Mouse (Mus musculus) liver, postnatal 0 days (tissue): ENCODE measurements around the gene Myrip. TPM values are rescaled to one million over a fixed set of nuclear protein-coding genes. Genes with fewer than 3 reads are reported as not detected.

Experiments used
- ATAC-seq: fragments of 200-750 bp; cut with Nextera tagmentation; 2 replicates; pipeline ENCODE4 v1.8.0; 2017; ENCODE audit warnings: mild to moderate bottlenecking, moderate library complexity
- DNase-seq: peaks from one replicate; pipeline ENCODE4 v3.0.0-alpha.2; 2016
- H3K27ac ChIP-seq: fragments of 300-500 bp; sonication (generic); 2 replicates; pipeline ENCODE4 v1.5.1; 2014; ENCODE audit warnings: antibody characterized with exemption, moderate library complexity, mild to moderate bottlenecking, low read depth
- H3K27me3 ChIP-seq: fragments of 300-500 bp; sonication (generic); 2 replicates; pipeline ENCODE4 v1.6.1; 2014; ENCODE audit warnings: low read length, control low read depth, mixed read lengths; ENCODE audit not compliant: insufficient read depth
- H3K36me3 ChIP-seq: fragments of 300-500 bp; sonication (generic); replicated peaks from 2 replicates; pipeline ENCODE4 v1.6.1; 2014; ENCODE audit warnings: mild to moderate bottlenecking, control low read depth, low read length, moderate library complexity, mixed read lengths; ENCODE audit not compliant: insufficient read depth
- H3K4me1 ChIP-seq: fragments of 300-500 bp; sonication (generic); 2 replicates; pipeline ENCODE4 v1.6.1; 2014; ENCODE audit warnings: antibody characterized with exemption, mild to moderate bottlenecking, control low read depth; ENCODE audit not compliant: insufficient read depth
- H3K4me2 ChIP-seq: fragments of 300-500 bp; sonication (generic); 2 replicates; pipeline ENCODE4 v1.6.1; 2014; ENCODE audit warnings: low read depth, mild to moderate bottlenecking, low read length, moderate library complexity, mixed read lengths
- H3K4me3 ChIP-seq: fragments of 300-500 bp; sonication (generic); 2 replicates; pipeline ENCODE4 v1.5.1; 2014; ENCODE audit warnings: low read depth, low read length
- H3K9ac ChIP-seq: fragments of 300-500 bp; sonication (generic); replicated peaks from 2 replicates; pipeline ENCODE4 v1.6.1; 2014; ENCODE audit warnings: mild to moderate bottlenecking, moderate library complexity
- H3K9me3 ChIP-seq: fragments of 300-500 bp; sonication (generic); 2 replicates; pipeline ENCODE4 v1.6.1; 2016; ENCODE audit warnings: mild to moderate bottlenecking, control low read depth, low read length, mixed read lengths
- CTCF ChIP-seq: sonication (generic); IDR thresholded peaks from 2 replicates; pipeline ENCODE4 v1.5.1; 2016; ENCODE audit warnings: antibody characterized with exemption, low read depth
- EP300 ChIP-seq: IDR thresholded peaks from 2 replicates; pipeline ENCODE4 v1.6.1; 2016; ENCODE audit warnings: antibody characterized with exemption, low read depth, mild to moderate bottlenecking
- WGBS: fragments of 180-500 bp; shearing (Covaris S2); extraction: QIAGEN DNeasy Blood & Tissue Kit; methylation state at CpG from one replicate; pipeline ENCODE4 v1.1.7; 2014; ENCODE audit not compliant: insufficient replicate concordance; 5-methylcytosine and 5-hydroxymethylcytosine counted together
- polyA plus RNA-seq: library from polyadenylated mRNA; unstranded; fragments of >200 nt; fragmentation: Nextera tagmentation; extraction: Ambion mirVana; gene quantifications from 2 replicates; pipeline ENCODE4 v1.2.1, GENCODE M21; 2015

Gene Myrip
- polyA plus RNA-seq, 1 experiment from 2014 or later, result 0.09 TPM

DNA sequence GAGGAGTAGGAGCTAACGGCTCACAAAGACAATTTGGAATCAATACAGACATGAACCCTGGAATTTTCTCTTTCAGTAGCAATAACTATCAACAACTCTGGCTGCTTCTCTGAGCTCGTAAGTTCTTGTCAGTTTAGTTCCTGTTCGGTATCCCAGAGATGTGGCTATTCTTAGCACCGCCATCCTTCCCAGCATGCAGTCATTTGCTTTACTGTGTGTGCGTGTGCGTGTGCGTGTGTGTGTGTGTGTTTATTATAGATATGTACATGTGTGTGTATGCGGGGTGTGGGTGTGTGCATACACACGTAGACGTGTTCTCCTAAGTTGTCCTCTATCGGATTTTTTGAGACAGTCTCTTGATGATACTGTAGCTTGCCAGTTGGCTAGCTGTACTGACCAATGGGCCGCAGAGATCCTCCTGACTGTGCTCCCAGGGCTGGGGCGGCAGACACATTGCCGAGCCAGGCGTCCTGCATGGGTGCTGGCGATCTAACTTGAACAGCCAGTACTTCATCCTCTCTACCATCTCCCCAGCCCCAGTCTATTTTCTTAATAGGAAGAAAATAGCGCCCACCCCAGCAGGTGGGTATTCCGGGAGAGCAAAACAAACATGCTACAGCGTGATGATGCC lies 63.5 kb downstream of the Myrip start:
- H3K4me2 ChIP-seq, result no peak overlapping the region
- no peak overlapping the region for H3K27ac ChIP-seq
- TF ChIP-seq CTCF (no peak), EP300 (no peak)
- H3K36me3 ChIP-seq, result no peaks in the 10 kb centered on the region
- DNase-seq (no peak), ATAC-seq (no peak)
- WGBS, result 63% methylated on average over 19 of the region's 19 CpGs
- H3K9ac ChIP-seq, result no peak overlapping the region
- no peaks in the 10 kb centered on the region for H3K9me3 ChIP-seq
- no peaks in the 10 kb centered on the region for H3K27me3 ChIP-seq
- H3K4me1 ChIP-seq, result peaks cover 6% of the 10 kb centered on the region
- H3K4me3 ChIP-seq, result no peak overlapping the region

DNA sequence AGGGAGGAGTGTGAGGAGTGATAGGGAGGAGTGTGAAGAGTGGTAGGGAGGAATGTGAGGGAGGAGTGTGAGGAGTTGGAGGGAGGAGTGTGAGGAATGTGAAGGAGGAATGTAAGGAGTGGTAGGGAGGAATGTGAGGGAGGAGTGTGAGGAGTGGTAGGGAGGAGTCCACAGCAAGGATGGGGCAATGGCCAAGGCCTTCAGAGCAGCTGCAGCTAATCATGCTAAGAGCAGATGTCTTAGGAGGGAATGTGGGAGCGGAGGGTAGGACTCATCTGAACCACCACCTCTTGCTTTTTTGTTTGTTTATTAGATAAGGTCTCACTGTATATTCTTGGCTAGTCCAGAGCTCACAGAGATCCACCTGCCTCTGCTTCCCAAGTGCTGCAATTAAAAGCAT lies 66.2 kb downstream of the Myrip start:
- TF ChIP-seq CTCF (no peak), EP300 (no peak)
- WGBS, result 83% methylated on average over 1 of the region's 1 CpGs
- Histone ChIP-seq H3K4me3 (no peak overlapping the region), H3K27ac (no peak overlapping the region), H3K9me3 (no peaks in the 10 kb centered on the region), H3K27me3 (no peaks in the 10 kb centered on the region), H3K4me2 (no peak overlapping the region), H3K4me1 (peaks cover 6% of the 10 kb centered on the region), H3K36me3 (no peaks in the 10 kb centered on the region), H3K9ac (no peak overlapping the region)
- DNase-seq (no peak), ATAC-seq (no peak)

DNA sequence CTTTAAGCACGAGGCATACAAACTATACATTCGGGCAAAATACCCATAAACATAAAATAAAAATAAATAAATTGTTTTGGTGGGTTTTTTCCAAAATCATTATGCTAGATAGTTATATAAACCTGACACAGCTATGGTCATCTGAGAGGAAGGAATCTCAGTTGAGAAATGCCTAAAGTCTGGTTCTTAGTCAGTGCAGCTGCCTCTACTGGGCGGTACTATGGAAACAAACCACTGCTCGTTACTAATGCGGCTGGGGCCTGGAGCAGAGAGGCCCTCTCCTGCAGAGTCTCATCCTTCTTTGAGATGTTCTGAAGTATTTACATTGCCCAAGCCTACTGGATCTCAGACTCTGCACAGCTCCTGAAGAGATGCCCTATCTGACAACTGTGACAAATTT lies 70.3 kb downstream of the Myrip start:
- TF ChIP-seq CTCF, result no peak
- 73% methylated on average over 5 of the region's 5 CpGs for WGBS
- no peak for DNase-seq

DNA sequence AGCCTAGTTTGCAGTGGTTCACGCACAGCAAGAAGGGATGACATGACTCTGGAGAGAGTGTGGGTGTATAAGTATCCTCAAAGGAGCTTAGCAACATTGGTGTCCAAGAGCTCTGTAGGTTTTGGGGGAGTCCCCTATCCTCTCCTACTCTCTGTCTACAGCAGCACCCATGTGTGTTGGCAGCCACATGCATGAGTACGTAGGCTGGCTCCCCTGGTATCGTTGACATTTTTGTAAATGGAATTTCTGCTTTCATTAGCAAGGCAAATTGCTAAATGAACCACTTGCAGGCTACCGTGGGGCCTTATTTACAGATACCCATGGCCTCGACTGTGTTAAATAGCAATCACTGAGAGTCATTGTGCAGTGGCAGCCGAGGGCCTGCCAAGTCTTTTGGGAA lies 71.0 kb downstream of the Myrip start:
- no peak overlapping the region for H3K4me3 ChIP-seq
- 80% methylated on average over 6 of the region's 6 CpGs for WGBS
- no peaks in the 10 kb centered on the region for H3K4me1 ChIP-seq
- TF ChIP-seq CTCF (no peak), EP300 (no peak)
- H3K36me3 ChIP-seq, result no peaks in the 10 kb centered on the region
- DNase-seq, result no peak
- H3K27me3 ChIP-seq, result no peaks in the 10 kb centered on the region
- ATAC-seq, result no peak
- H3K9ac ChIP-seq, result no peak overlapping the region
- H3K27ac ChIP-seq, result no peak overlapping the region
- H3K9me3 ChIP-seq, result no peaks in the 10 kb centered on the region
- H3K4me2 ChIP-seq, result no peak overlapping the region

More for the DNA sequence above, 70.3 kb downstream of the Myrip start:
- H3K27me3 ChIP-seq, result no peaks in the 10 kb centered on the region
- no peak overlapping the region for H3K9ac ChIP-seq
- H3K4me1 ChIP-seq, result no peaks in the 10 kb centered on the region
- no peak overlapping the region for H3K4me2 ChIP-seq
- no peaks in the 10 kb centered on the region for H3K9me3 ChIP-seq
- no peaks in the 10 kb centered on the region for H3K36me3 ChIP-seq
- no peak overlapping the region for H3K27ac ChIP-seq
- ATAC-seq, result no peak
- H3K4me3 ChIP-seq, result no peak overlapping the region

DNA sequence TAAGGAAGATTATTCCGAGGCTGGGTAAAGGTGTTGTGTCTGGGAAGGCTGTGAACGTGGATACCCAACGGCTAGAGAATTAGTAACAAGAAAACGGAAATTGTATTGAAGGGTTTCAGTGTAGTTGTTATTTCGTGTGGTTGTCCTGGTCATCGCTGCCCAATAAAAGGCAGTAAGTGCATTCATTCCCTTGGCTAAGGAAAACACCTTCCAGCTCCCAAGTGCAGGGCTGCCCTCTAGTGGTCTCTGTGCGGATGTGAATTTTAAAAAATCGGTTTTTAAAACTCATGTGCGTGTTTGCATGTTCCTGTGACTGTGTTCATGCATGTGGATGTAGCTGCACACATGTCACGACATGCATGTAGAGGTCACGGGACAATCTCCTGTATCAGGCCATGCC lies 76.4 kb downstream of the Myrip start:
- H3K4me2 ChIP-seq, result no peak overlapping the region
- 0 out of 2 replicates have a peak, but pooled peaks cover 4% of the 10 kb centered on the region for H3K27me3 ChIP-seq
- ATAC-seq (no peak), DNase-seq (peak; percentile 42)
- H3K4me3 ChIP-seq, result no peak overlapping the region
- no peaks in the 10 kb centered on the region for H3K4me1 ChIP-seq
- no peaks in the 10 kb centered on the region for H3K9me3 ChIP-seq
- no peaks in the 10 kb centered on the region for H3K36me3 ChIP-seq
- no peak overlapping the region for H3K27ac ChIP-seq
- TF ChIP-seq CTCF (peak; percentile 86), EP300 (no peak)
- H3K9ac ChIP-seq, result no peak overlapping the region
- 22% methylated on average over 11 of the region's 11 CpGs for WGBS

DNA sequence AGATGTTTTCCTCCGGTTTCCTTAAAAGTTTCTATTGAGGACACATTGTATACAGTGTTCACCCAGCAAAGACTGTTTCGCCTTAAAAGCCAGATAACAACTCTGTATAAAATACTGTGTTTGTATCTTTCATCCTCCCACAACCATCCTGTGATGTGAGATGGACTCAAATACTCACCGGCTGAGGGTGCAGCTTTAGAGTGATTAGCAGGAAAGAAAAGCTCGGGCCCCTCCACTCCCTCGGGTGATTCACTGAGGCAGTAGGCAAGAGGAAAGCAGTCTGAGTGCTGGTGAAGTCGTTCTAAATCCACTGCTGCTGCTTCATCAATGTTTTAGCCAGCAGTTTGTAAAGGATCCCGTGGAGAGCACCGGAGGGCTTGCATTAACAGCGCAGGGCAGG lies 93.9 kb downstream of the Myrip start:
- Histone ChIP-seq H3K9ac (no peak overlapping the region), H3K27me3 (no peaks in the 10 kb centered on the region), H3K4me3 (no peak overlapping the region), H3K27ac (no peak overlapping the region), H3K4me1 (no peaks in the 10 kb centered on the region), H3K36me3 (no peaks in the 10 kb centered on the region), H3K9me3 (no peaks in the 10 kb centered on the region), H3K4me2 (no peak overlapping the region)
- TF ChIP-seq CTCF (no peak), EP300 (no peak)
- 48% methylated on average over 9 of the region's 9 CpGs for WGBS
- no peak for DNase-seq
- ATAC-seq, result no peak

DNA sequence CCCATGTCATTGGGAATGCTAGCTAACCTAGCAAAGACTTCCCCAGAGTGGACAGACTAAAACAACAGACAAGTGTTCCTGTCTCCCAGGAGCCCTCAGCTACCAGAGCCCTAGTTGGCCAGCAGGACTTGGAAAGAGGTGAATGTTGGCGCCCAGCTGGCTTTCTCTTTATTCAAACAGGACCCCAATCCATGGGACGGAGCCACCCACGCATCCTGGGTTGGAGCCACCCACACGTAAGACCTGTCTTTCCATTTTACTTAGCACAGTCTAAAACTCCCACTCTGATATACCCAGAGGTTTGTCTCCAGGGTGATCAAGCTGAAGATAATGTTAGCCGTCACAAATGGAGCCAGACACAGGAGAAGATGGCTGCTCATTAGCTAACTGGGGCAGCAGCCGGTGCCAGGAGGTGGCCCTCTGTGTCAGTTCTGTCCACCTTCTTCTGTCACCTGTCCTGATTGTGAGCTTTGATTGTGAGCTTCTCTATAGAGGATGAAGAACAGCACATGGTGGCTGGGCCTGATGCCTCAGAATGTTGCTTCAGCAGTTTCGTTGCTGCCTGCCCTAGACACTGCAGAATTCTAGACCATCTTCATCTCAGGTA lies 95.4 kb downstream of the Myrip start:
- H3K4me3 ChIP-seq, result no peak overlapping the region
- no peaks in the 10 kb centered on the region for H3K27me3 ChIP-seq
- no peak for ATAC-seq
- no peaks in the 10 kb centered on the region for H3K36me3 ChIP-seq
- H3K4me1 ChIP-seq, result no peaks in the 10 kb centered on the region
- H3K9ac ChIP-seq, result no peak overlapping the region
- H3K4me2 ChIP-seq, result no peak overlapping the region
- TF ChIP-seq CTCF (no peak), EP300 (no peak)
- 82% methylated on average over 7 of the region's 7 CpGs for WGBS
- no peaks in the 10 kb centered on the region for H3K9me3 ChIP-seq
- H3K27ac ChIP-seq, result no peak overlapping the region
- no peak for DNase-seq
